Mouse (Mus musculus) kidney, embryonic 14.5 days (tissue): ENCODE measurements at regions not wholly inside any gene's neighbourhood (a gene's known extent, or its start where the extent isn't known, plus 50 kb on each side); places are given as distances from the start of the nearest gene placed in this dataset.
A peak's percentile ranks its signal among the peaks of the same experiment; 100 is the strongest.

ENCODE experiments used
- ATAC-seq: fragments of 200-750 bp; cut with Nextera tagmentation; 2 replicates; pipeline ENCODE4 v1.8.0; 2017; ENCODE audit warnings: moderate number of reproducible peaks, mild to moderate bottlenecking, moderate TSS enrichment, moderate library complexity; ENCODE audit not compliant: low FRiP score, low TSS enrichment
- H3K27ac ChIP-seq: fragments of 300-500 bp; sonication (generic); 2 replicates; pipeline ENCODE4 v1.5.1; 2014; ENCODE audit warnings: low read depth, mild to moderate bottlenecking, low read length, moderate library complexity, mixed read lengths
- H3K27me3 ChIP-seq: fragments of 300-500 bp; sonication (generic); 2 replicates; pipeline ENCODE4 v1.6.1; 2014; ENCODE audit warnings: mild to moderate bottlenecking, low read length; ENCODE audit not compliant: control insufficient read depth, insufficient read depth
- H3K36me3 ChIP-seq: fragments of 300-500 bp; sonication (generic); 2 replicates; pipeline ENCODE4 v1.6.1; 2014; ENCODE audit warnings: low read length, mixed read lengths; ENCODE audit not compliant: control insufficient read depth, insufficient read depth
- H3K4me1 ChIP-seq: fragments of 300-500 bp; sonication (generic); 2 replicates; pipeline ENCODE4 v1.6.1; 2014; ENCODE audit warnings: low read length, mixed read lengths; ENCODE audit not compliant: control insufficient read depth, insufficient read depth
- H3K4me2 ChIP-seq: fragments of 300-500 bp; sonication (generic); replicated peaks from 2 replicates; pipeline ENCODE4 v1.6.1; 2014; ENCODE audit warnings: low read depth, mild to moderate bottlenecking, low read length
- H3K4me3 ChIP-seq: fragments of 300-500 bp; sonication (generic); 2 replicates; pipeline ENCODE4 v1.5.1; 2014; ENCODE audit warnings: mild to moderate bottlenecking, low read length
- H3K9ac ChIP-seq: fragments of 300-500 bp; sonication (generic); 2 replicates; pipeline ENCODE4 v1.6.1; 2014; ENCODE audit warnings: low read depth, mild to moderate bottlenecking, low read length, moderate library complexity
- H3K9me3 ChIP-seq: fragments of 300-500 bp; sonication (generic); 2 replicates; pipeline ENCODE4 v1.6.1; 2016; ENCODE audit warnings: low read length; ENCODE audit not compliant: control insufficient read depth
- WGBS: fragments of 180-500 bp; shearing (Covaris S2); extraction: QIAGEN DNeasy Blood & Tissue Kit; methylation state at CpG from one replicate; pipeline ENCODE4 v1.1.7; 2014; 5-methylcytosine and 5-hydroxymethylcytosine counted together

GRCm38 (mm10) chr1:16007809-16008208 lies 85.3 kb downstream of the 4930444P10Rik start:
- no peak for ATAC-seq
- H3K4me2 ChIP-seq: no peak overlapping the region
- no peaks in the 10 kb centered on the region for H3K27me3 ChIP-seq
- WGBS: 75% methylated on average over 3 of the region's 3 CpGs
- H3K27ac ChIP-seq: no peak overlapping the region
- H3K36me3 ChIP-seq: no peaks in the 10 kb centered on the region
- no peaks in the 10 kb centered on the region for H3K9me3 ChIP-seq
- no peaks in the 10 kb centered on the region for H3K4me1 ChIP-seq
- H3K9ac ChIP-seq: no peak overlapping the region
- no peak overlapping the region for H3K4me3 ChIP-seq

- H3K4me2 ChIP-seq: no peak overlapping the region
- 81% methylated on average over 2 of the region's 2 CpGs for WGBS
These were observed 86.2 kb downstream of the 4930444P10Rik start for GRCm38 (mm10) chr1:16006888-16007287.

GRCm38 (mm10) chr1:15997135-15997534 lies 96.0 kb downstream of the 4930444P10Rik start:
- Histone ChIP-seq H3K36me3 (no peaks in the 10 kb centered on the region), H3K9me3 (no peaks in the 10 kb centered on the region), H3K27me3 (no peaks in the 10 kb centered on the region), H3K4me2 (no peak overlapping the region), H3K4me1 (no peaks in the 10 kb centered on the region), H3K4me3 (no peak overlapping the region), H3K9ac (no peak overlapping the region), H3K27ac (no peak overlapping the region)
- ATAC-seq: no peak
- 64% methylated on average over 5 of the region's 5 CpGs for WGBS

More at GRCm38 (mm10) chr1:16006888-16007287, 86.2 kb downstream of the 4930444P10Rik start:
- no peak for ATAC-seq
- H3K36me3 ChIP-seq: no peaks in the 10 kb centered on the region
- H3K9me3 ChIP-seq: no peaks in the 10 kb centered on the region
- H3K4me1 ChIP-seq: no peaks in the 10 kb centered on the region
- H3K27me3 ChIP-seq: no peaks in the 10 kb centered on the region
- H3K4me3 ChIP-seq: no peak overlapping the region
- H3K27ac ChIP-seq: no peak overlapping the region
- no peak overlapping the region for H3K9ac ChIP-seq

- no peaks in the 10 kb centered on the region for H3K27me3 ChIP-seq
These were observed 96.8 kb downstream of the 4930444P10Rik start for GRCm38 (mm10) chr1:15996341-15996740.

GRCm38 (mm10) chr1:15993561-15994410 lies 99.3 kb downstream of the 4930444P10Rik start:
- no peak overlapping the region for H3K27ac ChIP-seq
- no peaks in the 10 kb centered on the region for H3K4me1 ChIP-seq
- no peak overlapping the region for H3K9ac ChIP-seq
- peak; percentile 81; the same call in 1 of the 2 replicates for ATAC-seq
- H3K36me3 ChIP-seq: no peaks in the 10 kb centered on the region
- H3K27me3 ChIP-seq: no peaks in the 10 kb centered on the region
- no peak overlapping the region for H3K4me3 ChIP-seq
- 44% methylated on average over 4 of the region's 4 CpGs for WGBS
- H3K9me3 ChIP-seq: no peaks in the 10 kb centered on the region
- H3K4me2 ChIP-seq: no peak overlapping the region

More at GRCm38 (mm10) chr1:15996341-15996740, 96.8 kb downstream of the 4930444P10Rik start:
- Histone ChIP-seq H3K4me2 (no peak overlapping the region), H3K9me3 (no peaks in the 10 kb centered on the region), H3K4me3 (no peak overlapping the region), H3K9ac (no peak overlapping the region), H3K27ac (no peak overlapping the region), H3K36me3 (no peaks in the 10 kb centered on the region), H3K4me1 (no peaks in the 10 kb centered on the region)
- WGBS: 55% methylated on average over 2 of the region's 2 CpGs
- no peak for ATAC-seq

GRCm38 (mm10) chr1:15990982-15991381 lies 102.1 kb downstream of the 4930444P10Rik start:
- H3K36me3 ChIP-seq: no peaks in the 10 kb centered on the region
- no peak overlapping the region for H3K27ac ChIP-seq
- H3K27me3 ChIP-seq: no peaks in the 10 kb centered on the region
- no peaks in the 10 kb centered on the region for H3K4me1 ChIP-seq
- 74% methylated on average over 2 of the region's 2 CpGs for WGBS
- ATAC-seq: no peak
- H3K4me3 ChIP-seq: no peak overlapping the region
- H3K9me3 ChIP-seq: no peaks in the 10 kb centered on the region
- no peak overlapping the region for H3K4me2 ChIP-seq
- no peak overlapping the region for H3K9ac ChIP-seq

- H3K4me1 ChIP-seq: no peaks in the 10 kb centered on the region
- H3K27me3 ChIP-seq: no peaks in the 10 kb centered on the region
- H3K4me3 ChIP-seq: no peak overlapping the region
- no peaks in the 10 kb centered on the region for H3K9me3 ChIP-seq
- no peaks in the 10 kb centered on the region for H3K36me3 ChIP-seq
- no peak for ATAC-seq
- H3K27ac ChIP-seq: no peak overlapping the region
- H3K4me2 ChIP-seq: no peak overlapping the region
- no peak overlapping the region for H3K9ac ChIP-seq
- WGBS: 82% methylated on average over 3 of the region's 3 CpGs
These were observed 107.5 kb downstream of the 4930444P10Rik start for GRCm38 (mm10) chr1:15985579-15985978.

GRCm38 (mm10) chr1:15979333-15979732 lies 113.8 kb downstream of the 4930444P10Rik start:
- Histone ChIP-seq H3K36me3 (no peaks in the 10 kb centered on the region), H3K9ac (no peak overlapping the region), H3K4me1 (no peaks in the 10 kb centered on the region), H3K27ac (no peak overlapping the region), H3K4me3 (no peak overlapping the region), H3K4me2 (no peak overlapping the region), H3K9me3 (no peaks in the 10 kb centered on the region), H3K27me3 (no peaks in the 10 kb centered on the region)
- no peak for ATAC-seq

- no peak overlapping the region for H3K27ac ChIP-seq
- H3K36me3 ChIP-seq: no peaks in the 10 kb centered on the region
- H3K9me3 ChIP-seq: no peaks in the 10 kb centered on the region
- no peak overlapping the region for H3K4me2 ChIP-seq
- no peaks in the 10 kb centered on the region for H3K4me1 ChIP-seq
- H3K4me3 ChIP-seq: no peak overlapping the region
- H3K9ac ChIP-seq: no peak overlapping the region
- 85% methylated on average over 2 of the region's 2 CpGs for WGBS
- no peaks in the 10 kb centered on the region for H3K27me3 ChIP-seq
- no peak for ATAC-seq
These were observed 133.5 kb downstream of the 4930444P10Rik start for GRCm38 (mm10) chr1:15959578-15959977.
